Mouse (Mus musculus) ovary, adult 18-20 months (tissue): ENCODE results near the gene Rtl5.
"Not testable (repeated sequence)": the region's sequence is repeated elsewhere in the genome, so short reads cannot be mapped to it uniquely, and the experiment has no call there.

Experiments
- DNase-seq: peaks from one replicate; pipeline ENCODE4 v3.0.0; 2022; ENCODE audit warnings: low spot score, mixed read lengths

Rtl5 gene

GRCm38 (mm10) chrX:102070591-102071471, at the start of gene Rtl5:
Rtl5 (minus strand) TSS chrX:102071304.
- peak; percentile 73 for DNase-seq

GRCm38 (mm10) chrX:102119042-102119864, 48.1 kb upstream of the Rtl5 start, which contains the start of gene Pin4:
Pin4 (plus strand) TSS chrX:102119447.
- peak; percentile 91 for DNase-seq

- no peak for DNase-seq
Measured at GRCm38 (mm10) chrX:102115676-102116075, 44.6 kb upstream of the Rtl5 start.

GRCm38 (mm10) chrX:102109349-102109748, 38.2 kb upstream of the Rtl5 start:
- not testable (repeated sequence) for DNase-seq

- DNase-seq: not testable (repeated sequence)
Measured at GRCm38 (mm10) chrX:102103830-102104229, 32.7 kb upstream of the Rtl5 start.

- DNase-seq: no peak
Measured at GRCm38 (mm10) chrX:102101886-102102285, 30.8 kb upstream of the Rtl5 start.

- DNase-seq: no peak
Measured at GRCm38 (mm10) chrX:102094381-102094904, 23.3 kb upstream of the Rtl5 start.

- no peak for DNase-seq
Measured at GRCm38 (mm10) chrX:102090605-102091004, 19.5 kb upstream of the Rtl5 start.

GRCm38 (mm10) chrX:102085798-102086443, 14.8 kb upstream of the Rtl5 start:
- DNase-seq: no peak

- DNase-seq: no peak
Measured at GRCm38 (mm10) chrX:102082340-102082739, 11.2 kb upstream of the Rtl5 start.

- no peak for DNase-seq
Measured at GRCm38 (mm10) chrX:102081573-102082279, 10.6 kb upstream of the Rtl5 start.

GRCm38 (mm10) chrX:102081076-102081475, 10.0 kb upstream of the Rtl5 start:
- DNase-seq: no peak

- no peak for DNase-seq
Measured at GRCm38 (mm10) chrX:102076886-102077765, 6.0 kb upstream of the Rtl5 start.

GRCm38 (mm10) chrX:102075158-102075557, 4.1 kb upstream of the Rtl5 start:
- no peak for DNase-seq

- no peak for DNase-seq
Measured at GRCm38 (mm10) chrX:102074435-102074834, 3.3 kb upstream of the Rtl5 start.

GRCm38 (mm10) chrX:102073605-102074325, 2.7 kb upstream of the Rtl5 start:
- no peak for DNase-seq

GRCm38 (mm10) chrX:102071517-102071916, 413 bp upstream of the Rtl5 start:
- DNase-seq: no peak

GRCm38 (mm10) chrX:102068811-102069540, 2.1 kb downstream of the Rtl5 start:
- no peak for DNase-seq

- DNase-seq: no peak
Measured at GRCm38 (mm10) chrX:102067118-102067517, 4.0 kb downstream of the Rtl5 start.
